Mouse (Mus musculus): ENCODE results near the gene Wdr11.

The Wdr11 gene

DNA sequence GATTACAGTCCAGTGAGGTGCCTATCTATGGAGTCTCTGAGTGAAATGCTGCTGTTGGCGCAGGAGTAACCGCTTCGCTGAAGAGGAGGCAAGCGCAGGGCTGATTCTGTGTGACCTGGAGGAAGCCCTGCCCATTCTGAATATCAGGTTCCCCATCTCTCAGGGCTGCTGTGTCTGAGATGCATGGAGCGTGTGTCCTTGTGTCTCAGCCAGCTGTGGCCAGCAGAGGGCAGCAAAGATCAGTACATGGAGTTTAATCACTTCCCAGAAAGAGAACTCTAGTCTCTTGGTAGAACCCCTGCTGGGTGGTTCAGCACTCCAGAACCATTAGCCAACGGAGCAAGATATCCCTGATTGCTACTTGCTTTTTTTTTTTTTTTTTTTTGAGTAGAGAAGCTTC, 57.3 kb downstream of the Wdr11 start:
- POLR2A ChIA-PET: interaction anchor here in 3 of 4 experiments (0.7 to 1.9 kb wide), 4 partner anchors 11 to 358 kb away, joined by 3 to 5 read pairs (median 4); no protein-coding TSS in a partner anchor
- CTCF ChIA-PET: interaction anchor here in 3 of 4 experiments (0.6 to 1.9 kb wide), 10 partner anchors 15 to 1028 kb away, joined by 3 to 8 read pairs (median 4); no protein-coding TSS in a partner anchor

DNA sequence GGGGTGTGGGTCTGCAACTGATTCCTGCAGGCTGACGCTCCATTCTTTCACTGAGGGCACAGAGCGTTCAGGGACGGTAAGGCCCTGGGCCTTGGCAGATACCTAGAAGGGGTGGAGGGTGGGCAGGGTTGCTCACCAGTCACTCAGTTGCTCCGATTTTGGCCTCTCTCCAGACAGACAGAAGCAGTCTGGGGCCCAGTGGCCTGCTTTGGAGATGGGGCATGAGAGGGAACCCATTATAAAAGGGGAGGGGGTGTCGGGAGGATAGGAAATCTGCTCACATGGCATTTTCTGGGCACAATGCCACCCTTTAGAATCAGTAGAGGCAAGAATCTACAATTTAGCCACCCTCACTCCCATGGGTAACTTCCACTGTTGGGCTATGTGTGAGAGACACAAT, 59.1 kb downstream of the Wdr11 start:
- POLR2A ChIA-PET: interaction anchor here in 1 of 4 experiments (0.5 kb wide), 1 partner anchor 507 kb away, joined by 15 read pairs; no protein-coding TSS in a partner anchor
- CTCF ChIA-PET: interaction anchor here in 1 of 4 experiments (1.9 kb wide), 1 partner anchor 623 kb away, joined by 4 read pairs; no protein-coding TSS in a partner anchor

GRCm38 (mm10) chr7:129651781-129652180, 60.1 kb downstream of the Wdr11 start:
- POLR2A ChIA-PET: interaction anchor here in 1 of 4 experiments (0.7 kb wide), 1 partner anchor 510 kb away, joined by 3 read pairs; no protein-coding TSS in a partner anchor
- CTCF ChIA-PET: interaction anchor here in 2 of 4 experiments (0.7 to 1.1 kb wide), 3 partner anchors 729 to 1668 kb away, joined by 3 to 5 read pairs (median 3); no protein-coding TSS in a partner anchor

- ChIA-PET POLR2A (no interaction called here), CTCF (interaction anchor here (0.5 to 1.5 kb wide), 9 partner anchors 13 to 840 kb away, joined by 3 to 6 read pairs (median 3); no protein-coding TSS in a partner anchor)
Observed at GRCm38 (mm10) chr7:129652901-129653460, 61.3 kb downstream of the Wdr11 start.

DNA sequence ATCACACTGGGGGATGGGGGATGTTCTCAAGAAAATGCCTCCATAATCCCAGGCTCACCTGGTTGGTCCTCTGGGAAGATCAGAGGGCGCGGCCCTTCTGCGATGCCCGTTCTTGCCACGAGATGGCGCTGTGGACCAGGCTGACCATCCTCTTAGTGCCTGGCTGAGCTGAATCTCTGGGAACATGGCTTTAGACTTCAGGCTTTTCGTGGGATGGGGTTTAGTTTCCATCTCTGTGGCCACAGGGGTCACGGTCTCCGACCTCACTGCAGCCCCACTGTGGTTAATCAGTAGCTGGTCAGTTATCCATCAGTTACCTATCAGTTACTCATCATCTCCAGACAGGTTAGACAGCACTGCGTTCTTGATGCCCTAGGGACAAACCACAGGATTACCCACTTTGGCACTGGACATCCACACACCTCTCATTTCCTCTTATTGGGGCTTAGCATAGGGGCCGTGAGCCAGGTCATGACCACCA, 62.2 kb downstream of the Wdr11 start:
- POLR2A ChIA-PET: interaction anchor here in 1 of 4 experiments (0.8 kb wide), 1 partner anchor 612 kb away, joined by 3 read pairs; no protein-coding TSS in a partner anchor
- CTCF ChIA-PET: interaction anchor here (0.6 to 1.5 kb wide), 10 partner anchors 12 to 822 kb away, joined by 3 to 6 read pairs (median 3); no protein-coding TSS in a partner anchor

DNA sequence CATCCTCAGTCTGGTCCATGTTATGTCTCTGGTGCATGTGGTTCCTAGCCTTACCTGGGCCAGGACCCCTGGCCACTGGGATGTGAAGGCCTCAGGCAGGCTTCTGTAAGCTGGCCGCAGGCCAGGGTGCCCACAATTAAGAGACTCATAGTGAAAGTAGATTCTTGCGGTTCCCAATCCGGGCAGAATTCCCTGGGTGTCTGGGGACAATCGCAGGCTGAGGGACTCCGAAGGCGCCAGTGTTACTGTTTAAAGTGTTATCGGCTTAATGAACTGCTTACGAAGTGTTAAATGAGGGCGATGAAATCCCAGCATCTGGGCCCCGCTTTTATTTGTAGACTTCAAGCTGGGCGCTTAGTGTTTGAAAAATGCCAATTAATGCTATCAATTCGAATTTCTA, 63.3 kb downstream of the Wdr11 start:
- POLR2A ChIA-PET: no interaction called here
- CTCF ChIA-PET: interaction anchor here in 2 of 4 experiments (0.6 to 1.0 kb wide), 3 partner anchors 42 to 726 kb away, joined by 3 to 7 read pairs (median 3); no protein-coding TSS in a partner anchor

DNA sequence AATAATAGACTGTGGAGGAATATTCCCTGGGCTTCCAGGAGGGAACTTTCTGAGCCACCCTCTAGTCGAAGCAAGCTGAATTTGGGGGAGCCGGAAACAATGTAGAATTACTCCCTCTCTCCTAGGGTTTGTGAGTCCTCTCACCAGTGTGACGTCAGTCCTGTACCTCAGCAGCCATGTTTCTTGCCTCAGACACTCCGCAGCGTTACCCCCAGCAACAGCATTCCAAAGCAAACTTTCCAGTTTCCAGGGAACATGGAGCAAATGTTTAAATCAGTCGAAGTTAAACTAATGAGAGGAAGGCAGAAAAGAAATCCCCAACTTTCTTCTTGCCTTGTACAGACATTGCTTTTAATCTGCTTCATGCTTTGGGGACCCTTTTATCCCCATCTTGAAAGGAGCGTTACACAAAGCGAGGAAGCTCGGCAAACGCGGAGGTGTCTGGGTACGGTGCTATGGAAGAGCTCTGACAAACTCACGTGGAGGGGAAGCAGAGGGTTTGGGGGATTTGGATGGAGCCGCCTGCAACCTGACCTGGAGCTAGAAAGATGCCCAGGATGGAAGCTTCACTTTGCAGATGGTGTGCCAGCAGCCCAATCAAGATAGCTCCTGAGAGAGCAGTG, 64.1 kb downstream of the Wdr11 start:
- ChIA-PET CTCF (interaction anchor here in 2 of 4 experiments (0.6 to 1.0 kb wide), 3 partner anchors 618 to 799 kb away, joined by 3 to 4 read pairs (median 4); no protein-coding TSS in a partner anchor), POLR2A (interaction anchor here in 1 of 4 experiments (0.7 kb wide), 1 partner anchor 64 kb away, joined by 3 read pairs; the partner anchor contains the start of gene Wdr11)

GRCm38 (mm10) chr7:129657867-129658266, 66.2 kb downstream of the Wdr11 start:
- POLR2A ChIA-PET: no interaction called here
- CTCF ChIA-PET: interaction anchor here in 1 of 4 experiments (0.6 kb wide), 1 partner anchor 8 kb away, joined by 3 read pairs; no protein-coding TSS in a partner anchor

DNA sequence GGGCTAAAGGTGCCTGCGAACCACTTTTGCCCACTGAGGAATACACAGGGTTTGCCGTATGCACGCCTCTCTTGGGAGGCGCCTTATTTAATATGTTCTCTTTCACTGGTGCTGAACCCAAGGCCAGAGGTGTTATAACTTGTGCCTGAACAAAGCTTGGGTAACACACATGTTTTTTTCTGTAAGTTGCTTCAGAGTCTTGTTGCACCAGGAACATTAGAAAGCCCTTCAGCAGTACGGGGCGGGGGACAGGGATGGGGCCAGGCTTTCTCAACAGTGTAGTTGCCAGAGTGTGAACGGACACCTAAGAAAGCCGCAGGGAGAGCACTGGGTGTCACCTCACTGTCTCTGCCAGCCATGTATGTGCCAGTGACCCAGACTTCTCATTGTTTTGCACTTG, 68.1 kb downstream of the Wdr11 start:
- ChIA-PET CTCF (no interaction called here), POLR2A (interaction anchor here in 2 of 4 experiments (1.0 to 1.2 kb wide), 2 partner anchors 10 to 28 kb away, joined by 3 to 5 read pairs; no protein-coding TSS in a partner anchor)

GRCm38 (mm10) chr7:129660546-129660945, 68.9 kb downstream of the Wdr11 start:
- CTCF ChIA-PET: no interaction called here
- POLR2A ChIA-PET: interaction anchor here in 2 of 4 experiments (1.0 to 1.2 kb wide), 2 partner anchors 11 to 29 kb away, joined by 3 to 5 read pairs; no protein-coding TSS in a partner anchor

DNA sequence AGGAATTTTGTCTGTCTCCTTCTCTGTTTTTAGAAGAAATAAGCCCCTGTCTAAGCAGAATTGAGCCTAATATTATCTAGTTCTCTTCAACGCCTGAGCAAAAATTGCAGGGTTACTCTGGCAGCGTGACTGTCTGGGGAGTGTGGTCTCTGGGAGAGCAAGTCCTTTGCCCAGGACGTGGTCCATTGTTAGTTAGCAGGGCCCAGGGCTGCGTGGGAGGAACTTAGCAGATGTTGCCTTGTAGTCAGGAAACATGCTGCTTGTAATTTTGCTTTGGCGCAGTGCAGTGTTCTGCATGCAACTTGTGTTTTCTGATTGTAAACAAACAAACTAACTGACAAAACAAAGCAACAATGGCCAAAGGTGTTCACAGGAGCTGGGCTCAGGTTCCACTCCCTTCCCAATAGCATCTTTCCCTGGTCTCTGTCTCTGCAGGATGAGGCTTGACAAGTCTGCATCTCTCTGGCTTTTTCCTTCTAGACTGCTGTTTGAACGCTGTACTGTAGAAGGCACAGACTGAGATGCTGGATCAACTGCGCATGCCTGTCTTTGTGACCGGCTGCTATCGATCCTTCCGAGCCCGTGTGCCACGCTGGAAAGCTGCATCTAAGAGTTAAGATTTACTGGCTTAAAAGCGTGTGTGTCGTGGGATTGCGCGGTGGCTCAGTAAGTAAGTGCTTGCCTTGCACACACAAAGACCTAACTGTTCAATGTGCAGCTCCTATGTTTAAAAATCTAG, 70.6 kb downstream of the Wdr11 start:
- ChIA-PET CTCF (no interaction called here), POLR2A (interaction anchor here in 1 of 4 experiments (0.7 kb wide), 1 partner anchor 815 kb away, joined by 4 read pairs; no protein-coding TSS in a partner anchor)

GRCm38 (mm10) chr7:129663781-129664505, 72.3 kb downstream of the Wdr11 start:
- CTCF ChIA-PET: no interaction called here
- POLR2A ChIA-PET: interaction anchor here in 1 of 4 experiments (0.6 kb wide), 1 partner anchor 280 kb away, joined by 3 read pairs; no protein-coding TSS in a partner anchor

DNA sequence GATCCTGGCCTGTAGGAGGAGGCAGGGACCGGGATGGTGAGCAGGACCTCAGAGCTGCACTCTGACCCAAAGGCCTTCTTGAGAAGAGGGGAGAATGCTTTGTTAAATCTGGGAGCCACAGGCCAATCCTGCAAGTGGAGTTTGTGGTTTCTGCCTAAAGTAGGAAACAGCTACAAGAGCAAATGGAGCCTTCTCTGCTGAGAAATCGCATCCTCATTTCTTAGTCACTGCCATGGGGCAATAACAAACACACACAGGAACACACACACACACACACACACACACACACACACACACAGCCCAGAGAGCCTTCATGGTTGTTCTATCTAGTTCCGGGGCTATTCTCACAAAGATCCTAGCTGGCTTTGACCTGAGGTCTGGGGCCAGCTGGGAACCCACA, 73.7 kb downstream of the Wdr11 start:
- ChIA-PET POLR2A (interaction anchor here in 1 of 4 experiments (0.5 kb wide), 1 partner anchor 1151 kb away, joined by 5 read pairs; no protein-coding TSS in a partner anchor), CTCF (interaction anchor here in 2 of 4 experiments (0.6 to 1.0 kb wide), 4 partner anchors 8 to 607 kb away, joined by 3 to 7 read pairs (median 4); no protein-coding TSS in a partner anchor)

DNA sequence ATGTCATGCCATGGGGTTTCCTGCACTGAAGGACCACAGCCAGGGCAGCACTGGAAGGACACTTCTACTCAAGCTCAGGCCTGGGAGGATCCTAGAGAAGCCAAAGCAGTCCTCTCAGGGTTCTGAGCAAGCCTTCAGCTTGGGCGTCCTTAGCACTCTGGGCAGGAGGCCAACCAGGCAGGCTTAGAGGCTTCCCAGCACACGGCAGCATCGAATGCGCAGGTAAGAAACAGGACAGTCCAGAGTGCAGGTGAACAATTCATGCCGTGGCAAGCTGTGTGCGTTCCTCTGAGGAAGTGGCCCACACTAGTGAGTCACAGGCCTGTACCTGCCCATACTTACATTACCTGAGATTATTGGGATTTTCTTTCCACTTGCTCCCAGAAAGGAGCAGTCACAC, 74.3 kb downstream of the Wdr11 start:
- ChIA-PET POLR2A (no interaction called here), CTCF (interaction anchor here in 1 of 4 experiments (1.0 kb wide), 1 partner anchor 13 kb away, joined by 3 read pairs; no protein-coding TSS in a partner anchor)

DNA sequence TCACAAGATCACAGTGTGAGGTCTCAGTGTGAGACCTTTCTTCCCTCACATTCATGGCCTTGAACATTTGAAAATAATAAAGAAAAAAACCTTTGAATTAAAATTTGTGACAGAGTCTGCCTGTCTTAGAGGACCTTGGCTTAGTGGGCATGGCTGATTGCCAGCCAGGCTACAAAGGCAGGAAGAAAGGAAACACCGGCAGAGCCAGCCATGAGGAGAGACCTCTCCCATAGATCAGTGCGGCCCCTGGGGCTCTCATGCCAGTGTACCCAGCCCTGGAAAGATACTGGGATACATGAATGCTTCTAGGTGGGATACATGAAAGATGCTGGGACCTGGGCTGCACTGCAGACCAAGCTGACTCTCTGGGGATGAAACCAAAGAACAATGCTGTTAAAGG, 74.9 kb downstream of the Wdr11 start:
- POLR2A ChIA-PET: no interaction called here
- CTCF ChIA-PET: no interaction called here

DNA sequence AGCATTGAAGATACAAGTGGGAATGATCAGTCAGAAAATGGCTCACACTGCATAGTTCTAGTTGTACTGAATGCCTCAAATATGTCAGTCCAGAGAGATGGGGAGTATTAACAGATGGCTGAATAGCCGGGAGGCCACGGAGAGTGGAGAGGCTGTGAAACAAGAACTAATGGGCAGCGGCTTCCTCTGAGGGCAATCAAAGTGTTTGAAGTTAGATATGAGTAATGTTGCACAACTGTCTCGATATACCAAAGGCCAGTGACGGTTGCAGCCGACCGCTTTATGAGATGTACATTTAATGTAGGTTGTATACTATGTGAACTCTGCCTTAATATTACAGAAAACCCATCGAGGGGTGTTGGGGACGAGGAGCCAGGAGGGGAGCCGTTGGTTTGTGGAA, 78.6 kb downstream of the Wdr11 start:
- CTCF ChIA-PET: no interaction called here
- POLR2A ChIA-PET: interaction anchor here in 1 of 4 experiments (0.6 kb wide), 1 partner anchor 16 kb away, joined by 5 read pairs; no protein-coding TSS in a partner anchor

GRCm38 (mm10) chr7:129671675-129672651, 80.3 kb downstream of the Wdr11 start:
- ChIA-PET POLR2A (no interaction called here), CTCF (no interaction called here)
